Mouse (Mus musculus) CH12.LX (cell line): ENCODE results near the gene Mctp1. TPM values are rescaled to one million over a fixed set of nuclear protein-coding genes. Genes with fewer than 3 reads are reported as not detected.

Experiments used
- DNase-seq: peaks from one replicate; pipeline ENCODE4 v3.0.0-alpha.2; 2013; ENCODE audit errors: extremely low read depth
- H3K27ac ChIP-seq: 2 replicates; pipeline ENCODE4 v1.5.1; 2012; ENCODE audit warnings: low read depth, mild to moderate bottlenecking, control low read depth, moderate library complexity; ENCODE audit not compliant: insufficient read depth
- H3K27me3 ChIP-seq: replicated peaks from 2 replicates; pipeline ENCODE3; 2012; ENCODE audit warnings: inconsistent platforms
- H3K36me3 ChIP-seq, 2 experiments: replicated peaks in 1 of 2; 2 replicates each; pipeline versions ENCODE3 to v1.6.1; 2012; ENCODE audit warnings: inconsistent platforms in 1 of 2, low read length in 1 of 2, mild to moderate bottlenecking in 1 of 2, mixed read lengths in 1 of 2, moderate library complexity in 1 of 2; ENCODE audit not compliant: control insufficient read depth in 1 of 2, insufficient read depth in 1 of 2
- H3K4me1 ChIP-seq, 2 experiments: 2 replicates each; pipeline ENCODE4 v1.6.1; 2012; ENCODE audit warnings: inconsistent platforms in 1 of 2, moderate library complexity in 1 of 2; ENCODE audit not compliant: insufficient read depth in 2 of 2, control insufficient read depth in 1 of 2
- H3K4me2 ChIP-seq: 2 replicates; pipeline ENCODE4 v1.6.1; 2012; ENCODE audit warnings: low read depth, mild to moderate bottlenecking, control low read depth; ENCODE audit not compliant: poor library complexity, insufficient read depth, severe bottlenecking
- H3K4me3 ChIP-seq, 3 experiments: fragments of 150-350 bp in 1 of 3; sonication (generic) in 1 of 3; replicated peaks in 1 of 3; 2 replicates each; pipeline versions ENCODE3 to v1.5.1; 2011 to 2012; ENCODE audit warnings: low read depth in 2 of 3, low read length in 2 of 3, mild to moderate bottlenecking in 2 of 3, moderate library complexity in 2 of 3, control low read depth in 1 of 3, improper control_type of control experiment in 1 of 3, inconsistent platforms in 1 of 3, mixed read lengths in 1 of 3; ENCODE audit not compliant: poor library complexity in 1 of 3
- H3K79me2 ChIP-seq: replicated peaks from 2 replicates; pipeline ENCODE4 v1.6.1; 2012; ENCODE audit warnings: mild to moderate bottlenecking, moderate library complexity; ENCODE audit not compliant: control insufficient read depth, poor library complexity, insufficient read depth, severe bottlenecking; ENCODE audit errors: extremely low read depth
- H3K9ac ChIP-seq: 2 replicates; pipeline ENCODE4 v1.6.1; 2012; ENCODE audit warnings: low read depth, mild to moderate bottlenecking, control low read depth, moderate library complexity; ENCODE audit not compliant: insufficient read depth
- H3K9me3 ChIP-seq: replicated peaks from 2 replicates; pipeline ENCODE3; 2012; ENCODE audit warnings: low read length, inconsistent platforms, mixed read lengths
- CHD1 ChIP-seq: IDR thresholded peaks from 2 replicates; pipeline ENCODE4 v1.6.1; 2012; ENCODE audit warnings: low read depth, low read length, improper control_type of control experiment, inconsistent platforms
- CTCF ChIP-seq, 2 experiments: IDR thresholded peaks in 1 of 2; conservative IDR thresholded peaks in 1 of 2; 2 replicates each; pipeline ENCODE4 v1.5.1; 2011 to 2012; ENCODE audit warnings: low read depth in 2 of 2, low read length in 2 of 2, improper control_type of control experiment in 1 of 2, inconsistent platforms in 1 of 2, mild to moderate bottlenecking in 1 of 2, moderate library complexity in 1 of 2
- E2F4 ChIP-seq: IDR thresholded peaks from 2 replicates; pipeline ENCODE4 v1.6.1; 2011; ENCODE audit warnings: low read depth, low read length, improper control_type of control experiment; ENCODE audit not compliant: insufficient replicate concordance
- EP300 ChIP-seq: IDR thresholded peaks from 2 replicates; pipeline ENCODE4 v1.6.1; 2011; ENCODE audit warnings: low read length, improper control_type of control experiment
- IRF4 ChIP-seq: IDR thresholded peaks from 2 replicates; pipeline ENCODE4 v1.6.1; 2014; ENCODE audit warnings: low read depth, mild to moderate bottlenecking, inconsistent platforms, low read length, improper control_type of control experiment
- JUN ChIP-seq: IDR thresholded peaks from 2 replicates; pipeline ENCODE4 v1.6.1; 2011; ENCODE audit warnings: low read depth, mild to moderate bottlenecking, low read length, improper control_type of control experiment, moderate library complexity; ENCODE audit not compliant: insufficient read depth
- JUND ChIP-seq: conservative IDR thresholded peaks from 2 replicates; pipeline ENCODE4 v1.6.1; 2011; ENCODE audit warnings: low read depth, low read length, improper control_type of control experiment
- MAFK ChIP-seq: IDR thresholded peaks from 2 replicates; pipeline ENCODE4 v1.6.1; 2011; ENCODE audit warnings: low read length, improper control_type of control experiment; ENCODE audit not compliant: insufficient replicate concordance
- MXI1 ChIP-seq: IDR thresholded peaks from 2 replicates; pipeline ENCODE4 v1.6.1; 2011; ENCODE audit warnings: mild to moderate bottlenecking, low read depth, low read length, improper control_type of control experiment
- MYC ChIP-seq: IDR thresholded peaks from 2 replicates; pipeline ENCODE4 v1.6.1; 2011; ENCODE audit warnings: low read depth, mild to moderate bottlenecking, improper control_type of control experiment, low read length
- NRF1 ChIP-seq: IDR thresholded peaks from 2 replicates; pipeline ENCODE4 v1.6.1; 2014; ENCODE audit warnings: low read depth, mild to moderate bottlenecking, inconsistent platforms, low read length, improper control_type of control experiment, moderate library complexity
- PAX5 ChIP-seq: IDR thresholded peaks from 2 replicates; pipeline ENCODE4 v1.6.1; 2012; ENCODE audit warnings: low read length, inconsistent platforms, mixed read lengths
- RAD21 ChIP-seq: IDR thresholded peaks from 2 replicates; pipeline ENCODE4 v1.6.1; 2011; ENCODE audit warnings: low read depth, mild to moderate bottlenecking, low read length, improper control_type of control experiment, moderate library complexity
- TBP ChIP-seq: conservative IDR thresholded peaks from 2 replicates; pipeline ENCODE4 v1.6.1; 2011; ENCODE audit warnings: low read depth, low read length, improper control_type of control experiment
- TCF12 ChIP-seq: IDR thresholded peaks from 2 replicates; pipeline ENCODE4 v1.6.1; 2014; ENCODE audit warnings: low read depth, mild to moderate bottlenecking, inconsistent platforms, low read length, improper control_type of control experiment
- UBTF ChIP-seq: IDR thresholded peaks from 2 replicates; pipeline ENCODE4 v1.6.1; 2012; ENCODE audit warnings: low read depth, mild to moderate bottlenecking, inconsistent platforms, low read length, improper control_type of control experiment, moderate library complexity
- ZC3H11A ChIP-seq: IDR thresholded peaks from 2 replicates; pipeline ENCODE4 v1.6.1; 2012; ENCODE audit warnings: low read depth, mild to moderate bottlenecking, inconsistent platforms, low read length, improper control_type of control experiment
- ZMIZ1 ChIP-seq: IDR thresholded peaks from 2 replicates; pipeline ENCODE4 v1.6.1; 2012; ENCODE audit warnings: low read depth, mild to moderate bottlenecking, inconsistent platforms, low read length, improper control_type of control experiment
- ZNF384 ChIP-seq: IDR thresholded peaks from 2 replicates; pipeline ENCODE4 v1.6.1; 2012; ENCODE audit warnings: low read depth, low read length, improper control_type of control experiment, inconsistent platforms
- dilution Hi-C: fragments of 300-500 bp; cut with MboI; formaldehyde crosslinking; loops from 2 replicates; pipeline ENCODE4 v1.14.3; 2020; ENCODE audit warnings: low sequenced_read_pairs; ENCODE audit not compliant: extremely low pct_unique_long_range_greater_than_20kb, extremely low pct_ligation_motif_present
- in situ Hi-C: fragments of 300-500 bp; cut with MboI; formaldehyde crosslinking; loops from 3 replicates; pipeline ENCODE4 v1.14.3; 2019; ENCODE audit warnings: low sequenced_read_pairs, low pct_ligation_motif_present, low pct_unique_long_range_greater_than_20kb, mixed read lengths
- polyA plus RNA-seq: library from polyadenylated mRNA; unstranded; fragments of >175 nt; gene quantifications from 2 replicates; pipeline ENCODE4 v1.2.1, GENCODE M21; 2012; ENCODE audit warnings: low read depth; ENCODE audit not compliant: insufficient read length
- total RNA-seq, 2 experiments: library from RNA; depleted of rRNA; stranded (reverse); fragments of 300-350 nt in 1 of 2; fragments of >200 nt in 1 of 2; gene quantifications; 2 replicates each; pipeline ENCODE4 v1.2.3; 2012 to 2014

Mctp1 gene
- total and polyA plus RNA-seq, 3 experiments = 3.0 to 5.3 (median 3.7) TPM

DNA sequence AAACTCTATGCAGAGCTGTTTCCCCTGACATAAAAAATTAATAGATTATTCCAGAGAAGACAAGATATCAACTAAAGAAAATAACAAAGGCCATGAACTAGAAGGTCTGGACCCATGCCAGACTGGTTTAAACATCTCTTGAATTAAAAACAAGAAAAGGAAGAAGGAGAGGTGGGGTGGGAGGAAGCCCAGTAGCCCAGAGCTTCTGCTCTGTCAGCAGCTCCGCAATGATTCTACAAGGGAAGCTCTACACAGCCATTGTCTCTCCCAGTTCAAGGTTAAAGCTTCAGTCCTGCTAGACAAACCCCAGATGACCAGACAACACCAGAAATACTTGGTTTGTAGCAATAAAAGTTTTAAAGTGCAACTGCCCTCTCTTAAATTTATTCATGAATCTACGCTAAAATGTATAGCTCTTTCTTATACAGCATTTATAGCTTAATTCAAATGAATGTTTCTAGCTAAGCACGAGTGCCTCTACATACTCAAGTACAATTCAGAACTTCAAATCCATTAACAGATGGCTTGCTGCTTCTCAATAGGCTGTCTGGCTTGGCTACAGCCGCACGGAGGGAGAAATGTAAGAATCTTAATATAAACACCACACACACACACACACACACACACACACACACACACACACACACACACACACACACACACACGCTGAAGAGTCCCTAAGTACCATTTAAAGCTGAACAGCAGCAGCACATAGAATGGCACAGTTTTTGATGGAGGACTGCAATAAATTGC is 663.0 kb downstream of the Mctp1 start:
- H3K36me3 ChIP-seq = peaks cover 5 to 26% of the 10 kb centered on the region in 2 experiments
- H3K27ac ChIP-seq = no peak overlapping the region
- no peaks in the 10 kb centered on the region for H3K79me2 ChIP-seq
- H3K9ac ChIP-seq = no peak overlapping the region
- dilution Hi-C loops (no loop called here), in situ Hi-C loops (no loop called here)
- H3K4me1 ChIP-seq = no peaks in the 10 kb centered on the region
- H3K27me3 ChIP-seq = no peaks in the 10 kb centered on the region
- TF ChIP-seq RAD21 (no peak), EP300 (no peak)
- no peak overlapping the region for H3K4me3 ChIP-seq
- H3K4me2 ChIP-seq = no peak overlapping the region
- no peak for DNase-seq
- no peaks in the 10 kb centered on the region for H3K9me3 ChIP-seq

DNA sequence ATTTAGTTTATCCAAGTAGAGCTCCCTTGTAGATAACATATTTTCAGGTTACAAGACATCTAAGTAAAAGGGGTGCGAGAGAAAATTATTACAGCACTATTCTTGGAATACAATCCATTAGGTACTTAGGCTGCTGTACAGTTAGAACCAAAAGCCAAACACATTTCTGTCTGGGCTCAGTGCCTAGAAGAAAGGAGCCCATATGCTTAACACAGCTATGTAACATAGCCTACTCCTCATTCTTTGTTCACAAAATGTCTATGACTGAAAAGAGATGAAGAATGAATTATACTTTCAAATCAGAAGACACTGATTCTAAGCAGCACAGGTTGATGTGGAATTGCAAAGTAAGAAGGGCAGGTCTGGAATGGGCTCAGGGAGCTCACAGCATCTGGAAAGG is 664.1 kb downstream of the Mctp1 start:
- H3K9me3 ChIP-seq = no peaks in the 10 kb centered on the region
- DNase-seq = no peak
- no peaks in the 10 kb centered on the region for H3K4me1 ChIP-seq
- H3K27ac ChIP-seq = no peak overlapping the region
- no peak for TF ChIP-seq ZC3H11A
- TF ChIP-seq E2F4 = no peak
- TF ChIP-seq NRF1 = no peak
- TF ChIP-seq TCF12 = no peak
- no peak for TF ChIP-seq JUND
- no peak for TF ChIP-seq CHD1
- TF ChIP-seq MAFK = no peak
- no peak for TF ChIP-seq ZMIZ1
- TF ChIP-seq MXI1 = no peak
- TF ChIP-seq MYC = no peak
- TF ChIP-seq ZNF384 = no peak
- TF ChIP-seq TBP = no peak
- TF ChIP-seq, all 38 proteins: peak for 0
- Histone ChIP-seq H3K4me2 (no peak overlapping the region), H3K36me3 (peaks cover 5 to 25% of the 10 kb centered on the region in 2 experiments), H3K9ac (no peak overlapping the region), H3K4me3 (no peak overlapping the region), H3K79me2 (no peaks in the 10 kb centered on the region), H3K27me3 (no peaks in the 10 kb centered on the region)
- in situ Hi-C loops = no loop called here
- dilution Hi-C loops = no loop called here

DNA sequence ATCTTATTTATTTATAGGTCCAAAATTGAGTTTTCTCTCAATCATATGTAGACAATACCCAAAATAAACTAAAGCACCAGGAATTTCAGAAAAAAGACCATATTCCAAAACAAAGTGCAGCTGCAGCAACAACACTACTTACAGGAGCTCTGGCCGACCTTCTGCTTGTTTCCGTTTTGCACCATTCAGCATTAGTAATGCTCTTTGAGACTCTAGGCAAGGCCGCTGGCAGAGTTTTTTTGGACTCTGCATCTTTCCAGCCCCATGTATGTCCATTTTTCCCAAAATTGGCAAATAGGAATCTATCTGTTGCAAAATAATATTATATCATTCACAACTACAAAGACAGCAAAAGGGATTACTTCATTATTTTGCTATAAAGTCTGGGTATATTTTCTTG is 665.4 kb downstream of the Mctp1 start:
- DNase-seq = no peak
- no peaks in the 10 kb centered on the region for H3K79me2 ChIP-seq
- H3K9me3 ChIP-seq = no peaks in the 10 kb centered on the region
- no peak overlapping the region for H3K4me3 ChIP-seq
- no peak for TF ChIP-seq CTCF (conservative IDR thresholded peaks at IDR 0.05 in 1 of 2, IDR thresholded peaks at IDR 0.05 in 1 of 2; ENCODE audit: low read depth in 2 of 2, low read length in 2 of 2)
- TF ChIP-seq IRF4 = no peak
- TF ChIP-seq EP300 = no peak
- no peak for TF ChIP-seq PAX5
- TF ChIP-seq UBTF = no peak
- TF ChIP-seq MXI1 = no peak
- TF ChIP-seq ZMIZ1 = no peak
- no peak for TF ChIP-seq JUN
- TF ChIP-seq JUND = no peak
- TF ChIP-seq, all 38 proteins: peak for 0
- H3K27me3 ChIP-seq = no peaks in the 10 kb centered on the region
- H3K9ac ChIP-seq = no peak overlapping the region
- dilution Hi-C loops (no loop called here), in situ Hi-C loops (no loop called here)
- peaks cover 5 to 23% of the 10 kb centered on the region in 2 experiments for H3K36me3 ChIP-seq
- no peak overlapping the region for H3K27ac ChIP-seq
- no peaks in the 10 kb centered on the region for H3K4me1 ChIP-seq
- no peak overlapping the region for H3K4me2 ChIP-seq
